16 mouse cellular contexts compared by ENCODE assay signal in genomic region chr7:134362257-134362870, GRCm38 (mm10). TPM values are rescaled to one million over a fixed set of nuclear protein-coding genes. Genes with fewer than 3 reads are reported as not detected.
"Had no signal": no experiment of that assay in that cellular context is flagged by ENCODE, and none has a peak within 500 bp of the region (broad histone marks: within the 10 kb centered on the region; RNA-seq: fewer than 3 reads in every experiment).

No protein-coding gene starts in this region.

- H3K4me1 ChIP-seq: limb, embryonic 15.5 days; liver, embryonic 12.5 days; lung, embryonic 15.5 days; neural tube, embryonic 13.5 days had no signal

- ATAC-seq: liver, embryonic 12.5 days had no signal

- H3K9ac ChIP-seq: limb, embryonic 15.5 days; liver, embryonic 12.5 days; lung, embryonic 15.5 days; neural tube, embryonic 13.5 days had no signal

- H3K9me3 ChIP-seq: limb, embryonic 15.5 days; liver, embryonic 12.5 days; lung, embryonic 15.5 days; neural tube, embryonic 13.5 days had no signal

- DNase-seq: kidney, adult 18-20 months; kidney, postnatal 10 days; kidney, postnatal 4 days; lung, postnatal 14 days; retina, postnatal 1 day; right cerebral cortex, postnatal 4 days; spleen, adult 18-20 months; thymus, postnatal 36 days had no signal

- H3K4me2 ChIP-seq: limb, embryonic 15.5 days; liver, embryonic 12.5 days; lung, embryonic 15.5 days; neural tube, embryonic 13.5 days had no signal

- H3K4me3 ChIP-seq: layer of hippocampus, adult 2 months; limb, embryonic 15.5 days; liver, embryonic 12.5 days; lung, embryonic 15.5 days; neural tube, embryonic 13.5 days had no signal

- H3K27me3 ChIP-seq: limb, embryonic 15.5 days; liver, embryonic 12.5 days; lung, embryonic 15.5 days; neural tube, embryonic 13.5 days had no signal

- H3K27ac ChIP-seq: layer of hippocampus, adult 2 months; limb, embryonic 15.5 days; liver, embryonic 12.5 days; lung, embryonic 15.5 days; macrophage; neural tube, embryonic 13.5 days had no signal

- H3K36me3 ChIP-seq: limb, embryonic 15.5 days; liver, embryonic 12.5 days; lung, embryonic 15.5 days; neural tube, embryonic 13.5 days had no signal

RNA-seq across cellular contexts. Expression of gene D7Ertd443e, which starts 23.1 kb away (rescaled TPM):
- total RNA-seq: megakaryocyte-erythroid progenitor cell, adult 5-6 weeks had no signal
- polyA plus RNA-seq: liver, embryonic 12.5 days; liver, embryonic 16.5 days; macrophage had no signal
